Mouse (Mus musculus) embryonic facial prominence, embryonic 10.5 days (tissue): ENCODE results near the gene Gm10665. TPM values are rescaled to one million over a fixed set of nuclear protein-coding genes. Genes with fewer than 3 reads are reported as not detected.
"Not testable (repeated sequence)": the region's sequence is repeated elsewhere in the genome, so short reads cannot be mapped to it uniquely, and the experiment has no call there.

Experiments
- DNase-seq: peaks from one replicate; pipeline ENCODE4 v3.0.0-alpha.2; 2017; ENCODE audit warnings: low spot score
- H3K27ac ChIP-seq: fragments of 300-500 bp; sonication (generic); replicated peaks from 2 replicates; pipeline ENCODE4 v1.5.1; 2016; ENCODE audit warnings: mild to moderate bottlenecking
- H3K27me3 ChIP-seq: fragments of 300-500 bp; sonication (generic); replicated peaks from 2 replicates; pipeline ENCODE4 v1.6.1; 2016; ENCODE audit warnings: low read depth, mild to moderate bottlenecking; ENCODE audit not compliant: poor library complexity, severe bottlenecking
- H3K36me3 ChIP-seq: fragments of 300-500 bp; sonication (generic); replicated peaks from 2 replicates; pipeline ENCODE4 v1.6.1; 2016; ENCODE audit warnings: mild to moderate bottlenecking, moderate library complexity
- H3K4me1 ChIP-seq: fragments of 300-500 bp; sonication (generic); 2 replicates; pipeline ENCODE4 v1.6.1; 2016
- H3K4me3 ChIP-seq: fragments of 300-500 bp; sonication (generic); 2 replicates; pipeline ENCODE4 v1.5.1; 2016; ENCODE audit warnings: mild to moderate bottlenecking, moderate library complexity
- H3K9me3 ChIP-seq: fragments of 300-500 bp; sonication (generic); 2 replicates; pipeline ENCODE4 v1.6.1; 2016; ENCODE audit warnings: mild to moderate bottlenecking
- WGBS: fragments of 180-500 bp; shearing (Covaris S2); methylation state at CpG from one replicate; pipeline ENCODE4 v1.1.7; 2016; 5-methylcytosine and 5-hydroxymethylcytosine counted together
- polyA plus RNA-seq: library from polyadenylated mRNA; unstranded; fragments of >200 nt; fragmentation: Nextera tagmentation; extraction: Ambion mirVana; gene quantifications from 2 replicates; pipeline ENCODE4 v1.2.1, GENCODE M21; 2016

Gm10665 gene
- not detected in 2 replicates for polyA plus RNA-seq

GRCm38 (mm10) chr7:22463975-22464374 lies at the start of gene Gm10665:
Gene Gm10665 (minus strand): TSS chr7:22464075.
- no CpG with 5 or more reads among the region's 5 CpGs for WGBS
- H3K27ac ChIP-seq, H3K36me3 ChIP-seq, H3K27me3 ChIP-seq, DNase-seq, H3K4me3 ChIP-seq, H3K9me3 ChIP-seq, H3K4me1 ChIP-seq: not testable (repeated sequence)

DNA sequence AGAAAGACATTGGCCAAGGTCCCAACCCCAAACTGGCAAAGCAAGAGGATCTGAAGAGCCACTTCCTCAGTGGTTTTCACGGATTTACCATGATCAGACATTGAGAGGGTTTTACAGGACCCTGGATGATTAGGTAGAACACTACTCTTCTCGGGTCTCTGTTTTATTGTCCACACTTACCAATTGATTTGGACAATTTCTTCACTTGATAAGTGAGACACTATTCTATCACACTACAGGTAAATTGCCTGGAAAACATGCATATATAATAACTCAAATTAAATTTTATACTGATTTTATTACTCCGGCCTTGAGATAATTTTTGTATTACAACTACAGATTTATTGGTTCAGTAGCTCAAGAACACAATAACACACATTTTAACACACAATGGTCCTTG lies 35.7 kb upstream of the Gm10665 start, which contains the start of gene Vmn1r151:
Gene Vmn1r151, minus strand, starts transcription at position 101 of the 400 bp plus-strand sequence.
- DNase-seq, H3K27ac ChIP-seq, H3K9me3 ChIP-seq, H3K4me3 ChIP-seq, H3K36me3 ChIP-seq, H3K4me1 ChIP-seq, H3K27me3 ChIP-seq: not testable (repeated sequence)
- WGBS, result 67% methylated on average over 2 of the region's 3 CpGs

GRCm38 (mm10) chr7:22438129-22438528 lies 25.7 kb downstream of the Gm10665 start, which contains the start of gene Vmn1r149:
Gene Vmn1r149 (minus strand): TSS chr7:22438229.
- H3K9me3 ChIP-seq, H3K4me1 ChIP-seq, H3K36me3 ChIP-seq, H3K4me3 ChIP-seq, H3K27me3 ChIP-seq, H3K27ac ChIP-seq, DNase-seq: not testable (repeated sequence)
- WGBS, result no CpG with 5 or more reads among the region's 2 CpGs

GRCm38 (mm10) chr7:22413283-22413682 lies 50.6 kb downstream of the Gm10665 start, which contains the start of gene Vmn1r148:
Gene Vmn1r148 (plus strand): TSS chr7:22413583.
- H3K4me3 ChIP-seq, H3K27ac ChIP-seq, H3K36me3 ChIP-seq, H3K9me3 ChIP-seq, DNase-seq, H3K27me3 ChIP-seq, H3K4me1 ChIP-seq: not testable (repeated sequence)
- no CpG with 5 or more reads among the region's 3 CpGs for WGBS

Other genes starting within 250 kb of the Gm10665 start
- not detected in 2 replicates for gene Gm8453, start 234.6 kb downstream of the Gm10665 start, polyA plus RNA-seq
- gene Gm4187, start 134.4 kb downstream of the Gm10665 start, polyA plus RNA-seq, result not detected in 2 replicates
- gene Gm8660, start 93.0 kb downstream of the Gm10665 start, polyA plus RNA-seq, result not detected in 2 replicates
- not detected in 2 replicates for gene Vmn1r148, start 50.5 kb downstream of the Gm10665 start, polyA plus RNA-seq
- gene Vmn1r149, start 25.8 kb downstream of the Gm10665 start, polyA plus RNA-seq, result not detected in 2 replicates
- gene Vmn1r151, start 35.6 kb upstream of the Gm10665 start, polyA plus RNA-seq, result not detected in 2 replicates
- gene Vmn1r152, start 58.9 kb upstream of the Gm10665 start, polyA plus RNA-seq, result not detected in 2 replicates
- gene Gm8677, start 70.8 kb upstream of the Gm10665 start, polyA plus RNA-seq, result not detected in 2 replicates
- gene Gm4201, start 101.3 kb upstream of the Gm10665 start, polyA plus RNA-seq, result not detected in 2 replicates
- not detected in 2 replicates for gene Gm4565, start 124.1 kb upstream of the Gm10665 start, polyA plus RNA-seq
- not detected in 2 replicates for gene Vmn1r155, start 193.9 kb upstream of the Gm10665 start, polyA plus RNA-seq
- gene Gm8693, start 228.2 kb upstream of the Gm10665 start, polyA plus RNA-seq, result not detected in 2 replicates